17 mouse cellular contexts compared by ENCODE assay signal in genomic region chr8:127608541-127609270, GRCm38 (mm10).
DNase-seq lines count a peak whose midpoint lies in the region; ATAC-seq lines count a peak whose summit lies in the region.
"Had no signal": no experiment of that assay in that cellular context is flagged by ENCODE, and none has a peak within 500 bp of the region (broad histone marks: within the 10 kb centered on the region; RNA-seq: fewer than 3 reads in every experiment).

No protein-coding gene starts in this region.

- H3K27me3 ChIP-seq in heart, embryonic 10.5 days (ENCODE audit: insufficient read depth, poor library complexity, severe bottlenecking) = no peaks in the 10 kb centered on the region
- H3K27me3 ChIP-seq: forebrain, embryonic 13.5 days; heart, embryonic 13.5 days; hindbrain, embryonic 12.5 days; hindbrain, embryonic 15.5 days had no signal

- peaks cover 10% of the 10 kb centered on the region; the same call in 1 of the 2 replicates for H3K4me1 ChIP-seq in heart, embryonic 10.5 days
- H3K4me1 ChIP-seq: forebrain, embryonic 10.5 days; forebrain, embryonic 13.5 days; hindbrain, embryonic 12.5 days; hindbrain, embryonic 15.5 days had no signal

- no peaks in the 10 kb centered on the region for H3K9me3 ChIP-seq in heart, embryonic 10.5 days
- H3K9me3 ChIP-seq: forebrain, embryonic 10.5 days; forebrain, embryonic 13.5 days; heart, embryonic 13.5 days; hindbrain, embryonic 12.5 days; hindbrain, embryonic 15.5 days had no signal

- H3K4me3 ChIP-seq in heart, embryonic 10.5 days = no peak overlapping the region
- H3K4me3 ChIP-seq: forebrain, embryonic 10.5 days; forebrain, embryonic 13.5 days; heart, embryonic 13.5 days; hindbrain, embryonic 12.5 days; hindbrain, embryonic 15.5 days had no signal

- H3K36me3 ChIP-seq in heart, embryonic 10.5 days = peaks cover 18% of the 10 kb centered on the region; the same call in 1 of the 2 replicates
- H3K36me3 ChIP-seq: hindbrain, embryonic 15.5 days had no signal

- ATAC-seq in megakaryocyte progenitor cell, adult 5-6 weeks (replicated peaks; ENCODE audit: poor library complexity) = 0 out of 2 replicates have a peak, but pooled peaks have one; percentile 39
- ATAC-seq: CD4-positive, CD25-positive, alpha-beta regulatory T cell, adult 4 months; forebrain, embryonic 13.5 days; forebrain, embryonic 16.5 days had no signal

- peak; percentile 24 for DNase-seq in heart, embryonic 10.5 days (ENCODE audit: low spot score)
- DNase-seq in heart, postnatal 25 days (ENCODE audit: low spot score) = no peak
- DNase-seq in right cerebral cortex, adult 18-20 months = peak; percentile 37
- DNase-seq in right cerebral cortex, postnatal 14 days = no peak
- no peak for DNase-seq in ovary, adult 18-20 months (ENCODE audit: low spot score)
- DNase-seq: adrenal gland, adult 2 months; adrenal gland, postnatal 14 days; gastrocnemius, postnatal 36 days; heart, postnatal 14 days had no signal

- whole genome bisulfite sequencing in heart, embryonic 10.5 days = 79% methylated on average over 7 of the region's 7 CpGs

- no peak overlapping the region for H3K27ac ChIP-seq in heart, embryonic 10.5 days
- H3K27ac ChIP-seq: forebrain, embryonic 10.5 days; forebrain, embryonic 13.5 days; heart, embryonic 13.5 days; hindbrain, embryonic 12.5 days; hindbrain, embryonic 15.5 days had no signal

- intact Hi-C loops in heart, postnatal 25 days (cut with DNase I) = no loop called here

Comparison
In these comparisons a context has a peak if more than half of its experiments do, and no peak if none do; other contexts are left out.
1. DNase-seq: peak in heart, embryonic 10.5 days (single experiment) and right cerebral cortex, adult 18-20 months (single experiment); none in heart, postnatal 25 days (single experiment), right cerebral cortex, postnatal 14 days (single experiment) and ovary, adult 18-20 months (single experiment).